ENCODE assay signal across 8 mouse cellular contexts in genomic region chr8:90869071-90869919, GRCm38 (mm10). TPM values are rescaled to one million over a fixed set of nuclear protein-coding genes. Genes with fewer than 3 reads are reported as not detected.
DNase-seq lines count a peak whose midpoint lies in the region; ATAC-seq and TF ChIP-seq lines count a peak whose summit lies in the region.

No protein-coding gene starts in this region.

- no peaks in the 10 kb centered on the region for H3K79me2 ChIP-seq in CH12.LX (replicated peaks; ENCODE audit: control insufficient read depth, extremely low read depth, insufficient read depth, poor library complexity, severe bottlenecking)

- TF ChIP-seq EP300 in CH12.LX (IDR thresholded peaks at IDR 0.05; ENCODE audit: low read length): no peak

- in situ Hi-C loops in CH12.LX (cut with MboI; ENCODE audit: low pct_ligation_motif_present, low pct_unique_long_range_greater_than_20kb, low sequenced_read_pairs): no loop called here

- peak; percentile 88 for ATAC-seq in lung, embryonic 14.5 days (ENCODE audit: insufficient read depth)
- no peak for ATAC-seq in CD4-positive, CD25-positive, alpha-beta regulatory T cell, adult 4 months

- peak overlapping the region; percentile 89 for H3K4me2 ChIP-seq in CH12.LX (ENCODE audit: insufficient read depth, low read depth, poor library complexity, severe bottlenecking)
- peak overlapping the region; percentile 25; the same call in 1 of the 2 replicates for H3K4me2 ChIP-seq in lung, embryonic 14.5 days

- TF ChIP-seq POLR2A in CH12.LX (IDR thresholded peaks at IDR 0.05; ENCODE audit: low read depth, low read length): peak; percentile 27; the same call in 1 of the 2 replicates

- H3K27me3 ChIP-seq in CH12.LX (replicated peaks): no peaks in the 10 kb centered on the region
- peaks cover 11% of the 10 kb centered on the region for H3K27me3 ChIP-seq in hindbrain, embryonic 10.5 days (ENCODE audit: insufficient read depth, poor library complexity, severe bottlenecking)
- no peaks in the 10 kb centered on the region for H3K27me3 ChIP-seq in lung, embryonic 14.5 days (ENCODE audit: insufficient read depth, low read length)

- peaks cover 19 to 51% of the 10 kb centered on the region in 2 experiments for H3K4me1 ChIP-seq in CH12.LX (ENCODE audit: control insufficient read depth in 1 of 2, insufficient read depth in 2 of 2)
- H3K4me1 ChIP-seq in hindbrain, embryonic 10.5 days (replicated peaks): peaks cover 55% of the 10 kb centered on the region
- H3K4me1 ChIP-seq in lung, embryonic 14.5 days (ENCODE audit: insufficient read depth): peaks cover 13% of the 10 kb centered on the region

- no peak for TF ChIP-seq CTCF in CH12.LX (conservative IDR thresholded peaks at IDR 0.05 in 1 of 2, IDR thresholded peaks at IDR 0.05 in 1 of 2; ENCODE audit: low read depth in 2 of 2, low read length in 2 of 2)
- TF ChIP-seq CTCF in lung, embryonic 14.5 days (IDR thresholded peaks at IDR 0.05; ENCODE audit: low read depth): no peak

- no peak for TF ChIP-seq RAD21 in CH12.LX (IDR thresholded peaks at IDR 0.05; ENCODE audit: low read depth, low read length)

- no peaks in the 10 kb centered on the region for H3K9me3 ChIP-seq in CH12.LX (replicated peaks; ENCODE audit: low read length)
- H3K9me3 ChIP-seq in hindbrain, embryonic 10.5 days: no peaks in the 10 kb centered on the region
- H3K9me3 ChIP-seq in lung, embryonic 14.5 days (ENCODE audit: low read depth, low read length): no peaks in the 10 kb centered on the region

- no peak overlapping the region for H3K9ac ChIP-seq in CH12.LX (ENCODE audit: insufficient read depth, low read depth)
- H3K9ac ChIP-seq in lung, embryonic 14.5 days: no peak overlapping the region

- peaks cover 4 to 30% of the 10 kb centered on the region in 2 experiments for H3K36me3 ChIP-seq in CH12.LX (replicated peaks in 1 of 2; ENCODE audit: control insufficient read depth in 1 of 2, insufficient read depth in 1 of 2, low read length in 1 of 2)
- H3K36me3 ChIP-seq in hindbrain, embryonic 10.5 days: no peaks in the 10 kb centered on the region
- H3K36me3 ChIP-seq in lung, embryonic 14.5 days (ENCODE audit: insufficient read depth): no peaks in the 10 kb centered on the region

- no peak for DNase-seq in CH12.LX (ENCODE audit: extremely low read depth)
- peak; percentile 52 to 54 for DNase-seq in adrenal gland, postnatal 4 days (ENCODE audit: low spot score in 2 of 2)
- DNase-seq in frontal cortex, adult 2 months (ENCODE audit: extremely low spot score in 1 of 2, low spot score in 1 of 2): peak; percentile 78 to 83
- DNase-seq in hindbrain, embryonic 10.5 days (ENCODE audit: low spot score): peak; percentile 27
- DNase-seq in layer of hippocampus, adult 9-11 months: peak; percentile 81
- peak; percentile 89 for DNase-seq in lung, embryonic 14.5 days
- peak; percentile 85 for DNase-seq in ovary, adult 18-20 months (ENCODE audit: low spot score)

- H3K4me3 ChIP-seq in CH12.LX (replicated peaks in 1 of 3; ENCODE audit: low read depth in 2 of 3, low read length in 2 of 3, poor library complexity in 1 of 3): peak overlapping the region; percentile 41 to 46 (median 43)
- H3K4me3 ChIP-seq in hindbrain, embryonic 10.5 days: peak overlapping the region; percentile 37
- H3K4me3 ChIP-seq in lung, embryonic 14.5 days (ENCODE audit: low read depth, low read length): no peak overlapping the region

- dilution Hi-C loops in CH12.LX (cut with MboI; ENCODE audit: extremely low pct_ligation_motif_present, extremely low pct_unique_long_range_greater_than_20kb, low sequenced_read_pairs): no loop called here

- peak overlapping the region; percentile 71; the same call in 1 of the 2 replicates for H3K27ac ChIP-seq in CH12.LX (ENCODE audit: insufficient read depth, low read depth)
- H3K27ac ChIP-seq in hindbrain, embryonic 10.5 days: peak overlapping the region; percentile 88
- peak overlapping the region; percentile 84 for H3K27ac ChIP-seq in lung, embryonic 14.5 days (ENCODE audit: low read depth)

- 40% methylated on average over 18 of the region's 18 CpGs for WGBS in hindbrain, embryonic 10.5 days
- WGBS in lung, embryonic 14.5 days: 43% methylated on average over 18 of the region's 18 CpGs

TF ChIP-seq in CH12.LX, 34 proteins besides CTCF, POLR2A, EP300 and RAD21:
- TF ChIP-seq ZKSCAN1 (IDR thresholded peaks at IDR 0.05; ENCODE audit: borderline replicate concordance, low read depth, low read length) (no peak), TBP (conservative IDR thresholded peaks at IDR 0.05; ENCODE audit: low read depth, low read length) (0 out of 2 replicates have a peak, but pooled peaks have one; percentile 16), JUND (conservative IDR thresholded peaks at IDR 0.05; ENCODE audit: low read depth, low read length) (no peak), MYC (IDR thresholded peaks at IDR 0.05; ENCODE audit: low read depth, low read length) (no peak), ZMIZ1 (IDR thresholded peaks at IDR 0.05; ENCODE audit: low read depth, low read length) (no peak), IRF4 (IDR thresholded peaks at IDR 0.05; ENCODE audit: low read depth, low read length) (0 out of 2 replicates have a peak, but pooled peaks have one; percentile 12), HCFC1 (IDR thresholded peaks at IDR 0.05; ENCODE audit: low read depth, low read length) (no peak), POLR2AphosphoS2 (IDR thresholded peaks at IDR 0.05; ENCODE audit: low read depth, low read length) (no peak), USF1 (IDR thresholded peaks at IDR 0.05; ENCODE audit: low read depth, low read length) (no peak), JUN (IDR thresholded peaks at IDR 0.05; ENCODE audit: insufficient read depth, low read depth, low read length) (no peak), TCF12 (IDR thresholded peaks at IDR 0.05; ENCODE audit: low read depth, low read length) (no peak)
TF ChIP-seq in CH12.LX: peak in this region for 2.

RNA-seq across cellular contexts. Expression of gene Chd9, which starts 41.1 kb away (rescaled TPM):
- total RNA-seq in CH12.LX (2012; rRNA removed): 15.1 and 17.2 TPM in 2 replicates
- total RNA-seq in CH12.LX (2014; rRNA removed): 11.8 and 12.7 TPM in 2 replicates
- polyA plus RNA-seq in CH12.LX (2012; ENCODE audit: insufficient read length, low read depth): 52.5 and 188 TPM in 2 replicates
- 10 to 100 TPM; 65.3 to 83.3 TPM for total RNA-seq in adrenal gland, postnatal 4 days (2021)
- polyA plus RNA-seq in frontal cortex, adult 2 months (2012; rRNA removed): 222 and 304 TPM in 2 replicates
- 38.0 and 40.2 TPM in 2 replicates for polyA plus RNA-seq in hindbrain, embryonic 10.5 days (2016; fragmentation: Nextera tagmentation; extraction: Ambion mirVana)
- 72.5 and 75.0 TPM in 2 replicates for polyA plus RNA-seq in lung, embryonic 14.5 days (2014; fragmentation: Nextera tagmentation; extraction: Ambion mirVana)
- polyA plus RNA-seq in CD4-positive, CD25-positive, alpha-beta regulatory T cell, adult 4 months (2017; shearing (Covaris generic)): 100 to 1,000 TPM; 195 to 267 TPM

RNA-seq across cellular contexts. Expression of gene Gm19935, which starts 52.1 kb away (rescaled TPM):
- not detected in 2 replicates for total RNA-seq in CH12.LX (2012; rRNA removed)
- not detected in 2 replicates for total RNA-seq in CH12.LX (2014; rRNA removed)
- not detected in 2 replicates for polyA plus RNA-seq in CH12.LX (2012; ENCODE audit: insufficient read length, low read depth)
- total RNA-seq in adrenal gland, postnatal 4 days (2021): not detected
- polyA plus RNA-seq in frontal cortex, adult 2 months (2012; rRNA removed): 3.7 and 4.4 TPM in 2 replicates
- polyA plus RNA-seq in hindbrain, embryonic 10.5 days (2016; fragmentation: Nextera tagmentation; extraction: Ambion mirVana): 0.16 and 0.73 TPM in 2 replicates
- polyA plus RNA-seq in lung, embryonic 14.5 days (2014; fragmentation: Nextera tagmentation; extraction: Ambion mirVana): not detected in 2 replicates
- polyA plus RNA-seq in CD4-positive, CD25-positive, alpha-beta regulatory T cell, adult 4 months (2017; shearing (Covaris generic)): not detected
